In genomic region chr8:120291650-120292049, GRCm38 (mm10) we compare ENCODE assay signal across 10 mouse cellular contexts.
A peak's percentile ranks its signal among the peaks of the same experiment; 100 is the strongest.
DNase-seq lines count a peak whose midpoint lies in the region; ATAC-seq lines count a peak whose summit lies in the region.
"Had no signal": no experiment of that assay in that cellular context is flagged by ENCODE, and none has a peak within 500 bp of the region (broad histone marks: within the 10 kb centered on the region; RNA-seq: fewer than 3 reads in every experiment).

No protein-coding gene starts in this region.

- H3K27me3 ChIP-seq in erythroblast, embryonic 14.5 days (ENCODE audit: control insufficient read depth) = no peaks in the 10 kb centered on the region
- H3K27me3 ChIP-seq in liver, embryonic 11.5 days (replicated peaks; ENCODE audit: control insufficient read depth, insufficient read depth, low read length) = no peaks in the 10 kb centered on the region
- H3K27me3 ChIP-seq in limb, embryonic 12.5 days = no peaks in the 10 kb centered on the region; the same call in 1 of the 2 replicates
- no peaks in the 10 kb centered on the region for H3K27me3 ChIP-seq in neural tube, embryonic 12.5 days (replicated peaks)

- WGBS in liver, embryonic 11.5 days = 88% methylated on average over 9 of the region's 9 CpGs
- WGBS in limb, embryonic 12.5 days = 77% methylated on average over 9 of the region's 9 CpGs
- 75% methylated on average over 9 of the region's 9 CpGs for WGBS in neural tube, embryonic 12.5 days

- H3K27ac ChIP-seq in liver, embryonic 11.5 days (ENCODE audit: low read depth, low read length) = peak overlapping the region; percentile 99; the same call in 1 of the 2 replicates
- H3K27ac ChIP-seq in limb, embryonic 12.5 days = peak overlapping the region; percentile 7; the same call in 1 of the 2 replicates
- H3K27ac ChIP-seq in neural tube, embryonic 12.5 days = no peak overlapping the region

- no peak for ATAC-seq in erythroblast, adult 5-6 weeks (replicated peaks; ENCODE audit: low FRiP score, poor library complexity, severe bottlenecking)
- no peak for ATAC-seq in liver, embryonic 11.5 days (replicated peaks; ENCODE audit: low FRiP score)
- no peak for ATAC-seq in limb, embryonic 12.5 days (ENCODE audit: insufficient number of reproducible peaks, insufficient read depth, low FRiP score, low TSS enrichment, low read depth)
- ATAC-seq in neural tube, embryonic 12.5 days (ENCODE audit: low FRiP score, low read depth) = no peak
- ATAC-seq: intestine, embryonic 16.5 days had no signal

- DNase-seq in liver, embryonic 11.5 days (ENCODE audit: low spot score) = no peak
- no peak for DNase-seq in liver
- DNase-seq in ovary, adult 18-20 months (ENCODE audit: low spot score) = no peak
- no peak for DNase-seq in spleen, postnatal 4 days (ENCODE audit: low spot score in 2 of 2)

- peaks cover 64% of the 10 kb centered on the region for H3K36me3 ChIP-seq in erythroblast, embryonic 14.5 days (ENCODE audit: control insufficient read depth)
- no peaks in the 10 kb centered on the region for H3K36me3 ChIP-seq in liver, embryonic 11.5 days (ENCODE audit: control insufficient read depth, insufficient read depth, low read length)
- no peaks in the 10 kb centered on the region for H3K36me3 ChIP-seq in limb, embryonic 12.5 days
- H3K36me3 ChIP-seq in neural tube, embryonic 12.5 days = no peaks in the 10 kb centered on the region
- H3K36me3 ChIP-seq: G1E had no signal

- peak overlapping the region; percentile 72 for H3K4me3 ChIP-seq in erythroblast, embryonic 14.5 days (replicated peaks)
- peak overlapping the region; percentile 55; the same call in 1 of the 2 replicates for H3K4me3 ChIP-seq in liver, embryonic 11.5 days (ENCODE audit: low read depth, low read length)
- H3K4me3 ChIP-seq in limb, embryonic 12.5 days (replicated peaks) = no peak overlapping the region
- no peak overlapping the region for H3K4me3 ChIP-seq in neural tube, embryonic 12.5 days

- H3K9ac ChIP-seq in liver, embryonic 11.5 days (ENCODE audit: low read depth, low read length) = peak overlapping the region; percentile 77
- no peak overlapping the region for H3K9ac ChIP-seq in limb, embryonic 12.5 days (replicated peaks)
- no peak overlapping the region for H3K9ac ChIP-seq in neural tube, embryonic 12.5 days

- H3K4me2 ChIP-seq in liver, embryonic 11.5 days = peak overlapping the region; percentile 77
- no peak overlapping the region for H3K4me2 ChIP-seq in limb, embryonic 12.5 days
- H3K4me2 ChIP-seq in neural tube, embryonic 12.5 days (replicated peaks) = 0 out of 2 replicates have a peak overlapping the region, but pooled peaks have one; percentile 30

- peaks cover 92% of the 10 kb centered on the region for H3K4me1 ChIP-seq in erythroblast, embryonic 14.5 days (ENCODE audit: control insufficient read depth)
- peaks cover 81% of the 10 kb centered on the region for H3K4me1 ChIP-seq in liver, embryonic 11.5 days (replicated peaks; ENCODE audit: control insufficient read depth, insufficient read depth, low read length)
- peaks cover 93% of the 10 kb centered on the region for H3K4me1 ChIP-seq in limb, embryonic 12.5 days (replicated peaks)
- peaks cover 89% of the 10 kb centered on the region for H3K4me1 ChIP-seq in neural tube, embryonic 12.5 days

- no peaks in the 10 kb centered on the region for H3K9me3 ChIP-seq in erythroblast, embryonic 14.5 days (ENCODE audit: control insufficient read depth, low read length)
- no peaks in the 10 kb centered on the region for H3K9me3 ChIP-seq in liver, embryonic 11.5 days (ENCODE audit: control insufficient read depth, low read length)
- H3K9me3 ChIP-seq in limb, embryonic 12.5 days = no peaks in the 10 kb centered on the region
- no peaks in the 10 kb centered on the region for H3K9me3 ChIP-seq in neural tube, embryonic 12.5 days
- H3K9me3 ChIP-seq: G1E had no signal

Comparison
In these comparisons a context has a peak if more than half of its experiments do, and no peak if none do; other contexts are left out.
1. H3K4me3 ChIP-seq: peak in erythroblast, embryonic 14.5 days (single experiment) and liver, embryonic 11.5 days (single experiment); none in limb, embryonic 12.5 days (single experiment) and neural tube, embryonic 12.5 days (single experiment).